Mouse (Mus musculus): ENCODE data around the gene Ccdc181. TPM values are rescaled to one million over a fixed set of nuclear protein-coding genes. Genes with fewer than 3 reads are reported as not detected.
"Not testable (repeated sequence)": the region's sequence is repeated elsewhere in the genome, so short reads cannot be mapped to it uniquely, and the experiment has no call there.

Ccdc181 gene
- total RNA-seq (2017), result 10.4 to 14.3 TPM (median 13.2 TPM) in 3 replicates

GRCm38 (mm10) chr1:164275455-164275954 is at the start of gene Ccdc181:
TSS of gene Ccdc181 (plus strand) at chr1:164275585.
- peak; percentile 96 for ATAC-seq (replicated peaks; ENCODE audit: insufficient number of reproducible peaks, low FRiP score, low TSS enrichment, poor library complexity, severe bottlenecking)

DNA sequence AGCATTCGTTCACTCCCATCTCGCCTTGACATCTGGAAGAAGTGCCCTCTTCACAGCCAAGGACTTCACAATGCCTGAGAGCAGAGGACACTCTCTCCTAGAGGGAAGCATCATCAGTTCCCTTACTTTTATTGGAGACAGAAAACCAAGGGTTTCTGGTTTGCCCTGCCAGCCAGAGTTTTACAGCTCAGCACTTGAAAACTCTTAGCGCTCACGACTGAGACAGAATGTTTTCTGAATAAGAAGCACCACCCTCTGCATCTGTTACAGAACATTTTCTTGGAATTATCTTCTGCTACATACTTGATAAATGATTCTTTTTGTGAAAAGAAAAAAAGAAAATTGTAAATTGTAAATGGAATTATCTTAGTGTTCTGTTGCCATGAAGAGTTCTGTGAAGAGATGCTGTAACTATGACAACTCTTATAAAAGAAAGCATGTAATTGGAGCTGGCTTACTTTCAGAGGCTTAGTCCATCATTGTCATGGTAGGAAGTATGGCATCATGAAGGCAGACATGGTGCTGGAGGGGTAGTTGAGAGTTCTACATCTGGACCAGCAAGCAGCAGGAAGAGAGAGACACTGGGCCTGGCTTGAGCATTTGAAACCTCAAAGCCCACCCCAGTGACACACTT is 43.3 kb upstream of the Ccdc181 start:
- not testable (repeated sequence) for ATAC-seq (replicated peaks; ENCODE audit: insufficient number of reproducible peaks, low FRiP score, low TSS enrichment, poor library complexity, severe bottlenecking)

DNA sequence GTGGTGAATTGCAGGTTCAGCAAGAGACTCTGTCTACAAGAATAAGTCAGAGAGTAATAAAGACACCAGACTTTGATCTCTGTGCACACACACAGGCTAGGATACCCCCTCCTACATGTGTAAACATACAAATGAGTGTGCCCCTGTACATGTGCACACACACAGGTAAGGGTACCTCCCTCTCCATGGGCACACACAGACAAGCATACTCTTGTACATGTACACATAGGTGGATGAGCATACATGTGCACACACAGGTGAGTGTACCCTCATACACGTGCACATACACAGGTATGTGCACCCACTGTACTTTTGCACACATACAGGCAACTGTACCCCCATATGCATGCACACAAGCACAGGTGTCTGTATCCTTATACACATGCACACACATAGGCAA is 41.9 kb upstream of the Ccdc181 start:
- no peak for ATAC-seq (replicated peaks; ENCODE audit: insufficient number of reproducible peaks, low FRiP score, low TSS enrichment, poor library complexity, severe bottlenecking)

DNA sequence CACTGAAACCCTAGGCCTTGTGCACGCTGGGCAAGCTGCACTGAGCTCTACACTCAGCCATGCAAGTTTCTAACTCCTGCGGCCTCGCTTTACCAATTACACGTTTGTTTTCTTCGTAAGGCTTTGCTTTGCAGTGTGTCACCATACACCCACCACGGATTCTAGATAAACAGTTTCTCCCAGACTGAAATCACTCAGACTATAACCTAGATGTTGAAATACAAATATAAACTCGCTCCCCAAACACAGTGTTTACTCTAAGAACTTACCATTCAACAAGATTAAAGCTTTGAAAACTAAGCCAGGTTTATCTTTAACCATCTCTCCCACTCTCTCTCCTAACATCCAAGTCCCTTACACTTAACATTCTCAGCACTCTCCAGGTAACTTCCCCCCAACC is 40.3 kb upstream of the Ccdc181 start:
- no peak for ATAC-seq (replicated peaks; ENCODE audit: insufficient number of reproducible peaks, low FRiP score, low TSS enrichment, poor library complexity, severe bottlenecking)

DNA sequence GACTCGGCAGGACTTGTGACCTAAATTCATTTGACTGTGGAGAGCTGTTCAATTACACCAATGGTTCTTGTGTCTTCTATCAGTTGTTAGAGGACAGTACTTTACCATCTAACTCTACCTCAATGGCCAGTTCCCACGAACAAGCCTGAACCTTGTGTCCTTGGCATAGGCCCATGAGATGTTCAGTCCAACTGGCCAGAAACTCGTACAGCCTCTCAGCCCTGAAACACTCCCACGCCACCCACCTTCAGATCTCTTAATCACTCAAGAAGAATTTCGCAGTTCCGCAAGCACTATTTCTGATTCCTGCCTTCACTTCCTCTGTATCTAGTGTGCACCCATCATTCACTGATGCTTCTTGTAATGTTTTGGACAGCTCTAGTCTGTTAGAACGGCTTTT is 39.3 kb upstream of the Ccdc181 start:
- no peak for ATAC-seq (replicated peaks; ENCODE audit: insufficient number of reproducible peaks, low FRiP score, low TSS enrichment, poor library complexity, severe bottlenecking)

- ATAC-seq (replicated peaks; ENCODE audit: insufficient number of reproducible peaks, low FRiP score, low TSS enrichment, poor library complexity, severe bottlenecking), result no peak
Observed at GRCm38 (mm10) chr1:164241494-164241893, 33.9 kb upstream of the Ccdc181 start.

GRCm38 (mm10) chr1:164242809-164243208 is 32.6 kb upstream of the Ccdc181 start:
- no peak for ATAC-seq (replicated peaks; ENCODE audit: insufficient number of reproducible peaks, low FRiP score, low TSS enrichment, poor library complexity, severe bottlenecking)

DNA sequence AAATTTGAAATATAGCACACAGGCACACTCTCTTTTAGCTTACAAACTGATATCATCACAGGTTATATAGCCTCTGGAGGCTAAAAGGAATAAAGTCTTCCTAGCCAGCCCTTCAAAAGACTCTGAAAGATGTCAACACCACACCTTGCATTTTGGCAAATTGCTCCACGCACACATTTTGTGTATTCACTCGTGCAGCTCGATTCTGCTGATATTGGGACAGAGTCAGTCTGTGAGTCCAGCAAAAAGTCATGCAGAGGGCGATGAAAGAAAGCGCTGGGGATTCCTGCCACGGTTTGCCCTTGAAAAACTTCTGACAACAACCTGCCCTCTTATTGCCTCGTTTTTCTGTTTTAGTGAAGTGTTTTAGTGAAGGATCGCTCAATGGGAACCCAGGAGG is 27.9 kb upstream of the Ccdc181 start:
- ATAC-seq (replicated peaks; ENCODE audit: insufficient number of reproducible peaks, low FRiP score, low TSS enrichment, poor library complexity, severe bottlenecking), result no peak

DNA sequence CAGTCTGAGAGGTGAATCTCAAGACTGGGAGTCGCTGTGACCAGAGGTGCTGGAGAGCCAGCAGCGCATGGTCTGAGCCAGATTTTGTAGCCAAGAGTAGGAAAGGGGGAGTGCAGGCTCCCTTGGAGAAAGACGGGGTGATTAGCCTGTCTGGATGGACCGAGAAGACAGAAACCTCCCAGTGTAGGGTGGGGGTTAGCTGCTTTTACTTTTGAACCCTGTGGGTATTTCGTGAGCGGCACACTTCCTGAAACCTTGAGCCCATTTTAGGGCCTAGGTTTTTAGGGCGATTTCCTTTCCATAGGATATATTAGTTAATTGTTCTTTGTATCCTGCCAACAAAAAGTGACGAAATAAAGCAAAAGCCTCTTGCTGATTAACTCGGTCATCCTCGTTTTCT is 27.4 kb upstream of the Ccdc181 start:
- ATAC-seq (replicated peaks; ENCODE audit: insufficient number of reproducible peaks, low FRiP score, low TSS enrichment, poor library complexity, severe bottlenecking), result no peak

- ATAC-seq (replicated peaks; ENCODE audit: insufficient number of reproducible peaks, low FRiP score, low TSS enrichment, poor library complexity, severe bottlenecking), result peak; percentile 94
Observed at GRCm38 (mm10) chr1:164248465-164249331, 26.7 kb upstream of the Ccdc181 start, which contains the start of gene Slc19a2. TSS of gene Slc19a2 (plus strand) at chr1:164249046.

- ATAC-seq (replicated peaks; ENCODE audit: insufficient number of reproducible peaks, low FRiP score, low TSS enrichment, poor library complexity, severe bottlenecking), result 0 out of 2 replicates have a peak, but pooled peaks have one; percentile 11
Observed at GRCm38 (mm10) chr1:164249332-164249711, 26.1 kb upstream of the Ccdc181 start.

GRCm38 (mm10) chr1:164250391-164251150 is 24.8 kb upstream of the Ccdc181 start:
- ATAC-seq (replicated peaks; ENCODE audit: insufficient number of reproducible peaks, low FRiP score, low TSS enrichment, poor library complexity, severe bottlenecking), result no peak

- no peak for ATAC-seq (replicated peaks; ENCODE audit: insufficient number of reproducible peaks, low FRiP score, low TSS enrichment, poor library complexity, severe bottlenecking)
Observed at GRCm38 (mm10) chr1:164251438-164251837, 23.9 kb upstream of the Ccdc181 start.

GRCm38 (mm10) chr1:164252551-164252950 is 22.8 kb upstream of the Ccdc181 start:
- no peak for ATAC-seq (replicated peaks; ENCODE audit: insufficient number of reproducible peaks, low FRiP score, low TSS enrichment, poor library complexity, severe bottlenecking)

GRCm38 (mm10) chr1:164254836-164255235 is 20.5 kb upstream of the Ccdc181 start:
- no peak for ATAC-seq (replicated peaks; ENCODE audit: insufficient number of reproducible peaks, low FRiP score, low TSS enrichment, poor library complexity, severe bottlenecking)

DNA sequence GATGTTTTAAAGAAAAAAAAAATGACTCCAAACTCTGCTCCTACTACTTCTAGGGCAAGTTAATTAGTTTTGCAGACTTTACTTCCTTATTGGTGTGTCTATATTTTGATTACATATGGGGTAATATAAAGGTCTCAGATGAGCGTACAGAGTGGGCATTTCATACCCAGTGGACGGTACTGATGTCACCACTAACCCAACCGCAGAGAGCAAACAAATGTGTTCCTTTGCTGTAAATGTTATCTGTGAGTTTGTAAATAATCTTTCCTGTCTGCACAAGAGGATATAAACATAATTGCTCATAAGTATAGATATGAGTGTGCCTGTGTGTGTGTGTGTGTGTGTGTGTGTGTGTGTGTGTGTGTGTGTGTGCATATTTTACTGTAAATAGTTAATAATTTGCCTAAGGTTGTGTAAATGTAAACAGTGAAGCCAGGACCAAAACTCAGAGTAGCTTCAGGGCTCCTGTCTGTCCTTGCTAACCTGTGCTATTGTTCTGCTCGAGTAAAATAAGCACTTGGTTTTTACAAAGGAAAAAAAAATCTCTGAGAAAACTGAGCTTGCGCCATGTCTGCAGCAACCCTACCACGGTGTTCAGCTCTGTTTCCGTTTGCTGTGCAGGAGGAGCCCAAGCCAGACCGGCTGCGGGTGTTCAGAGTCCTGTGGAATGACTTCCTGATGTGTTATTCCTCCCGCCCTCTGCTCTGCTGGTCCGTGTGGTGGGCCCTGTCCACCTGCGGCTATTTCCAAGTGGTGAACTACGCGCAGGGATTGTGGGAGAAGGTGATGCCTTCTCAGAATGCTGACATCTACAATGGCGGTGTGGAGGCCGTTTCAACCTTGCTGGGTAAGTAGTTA is 15.0 kb upstream of the Ccdc181 start:
- ATAC-seq (replicated peaks; ENCODE audit: insufficient number of reproducible peaks, low FRiP score, low TSS enrichment, poor library complexity, severe bottlenecking), result no peak

- no peak for ATAC-seq (replicated peaks; ENCODE audit: insufficient number of reproducible peaks, low FRiP score, low TSS enrichment, poor library complexity, severe bottlenecking)
Observed at GRCm38 (mm10) chr1:164261553-164261952, 13.8 kb upstream of the Ccdc181 start.

DNA sequence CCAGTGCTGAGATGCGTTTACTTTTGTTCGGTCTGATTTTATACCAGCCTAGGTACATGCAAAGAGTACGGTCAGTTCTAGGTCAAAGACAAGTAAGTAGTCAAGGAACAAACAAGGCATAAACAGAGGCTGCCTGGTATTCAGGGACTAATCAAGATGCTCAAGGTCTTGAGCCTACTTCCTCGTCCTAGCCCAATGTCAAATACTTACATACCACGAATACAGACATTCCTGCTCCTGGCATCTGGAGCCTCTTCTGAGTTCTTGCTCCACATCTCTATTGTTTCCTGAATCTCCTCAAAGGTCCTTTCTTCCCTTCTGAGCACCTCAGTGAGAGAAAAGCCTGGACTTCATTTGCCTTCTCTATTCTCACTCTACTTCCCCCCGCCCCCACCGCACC is 4.4 kb upstream of the Ccdc181 start:
- no peak for ATAC-seq (replicated peaks; ENCODE audit: insufficient number of reproducible peaks, low FRiP score, low TSS enrichment, poor library complexity, severe bottlenecking)
